Comparison of ENCODE assay signal across 8 mouse cellular contexts in the genomic region with DNA sequence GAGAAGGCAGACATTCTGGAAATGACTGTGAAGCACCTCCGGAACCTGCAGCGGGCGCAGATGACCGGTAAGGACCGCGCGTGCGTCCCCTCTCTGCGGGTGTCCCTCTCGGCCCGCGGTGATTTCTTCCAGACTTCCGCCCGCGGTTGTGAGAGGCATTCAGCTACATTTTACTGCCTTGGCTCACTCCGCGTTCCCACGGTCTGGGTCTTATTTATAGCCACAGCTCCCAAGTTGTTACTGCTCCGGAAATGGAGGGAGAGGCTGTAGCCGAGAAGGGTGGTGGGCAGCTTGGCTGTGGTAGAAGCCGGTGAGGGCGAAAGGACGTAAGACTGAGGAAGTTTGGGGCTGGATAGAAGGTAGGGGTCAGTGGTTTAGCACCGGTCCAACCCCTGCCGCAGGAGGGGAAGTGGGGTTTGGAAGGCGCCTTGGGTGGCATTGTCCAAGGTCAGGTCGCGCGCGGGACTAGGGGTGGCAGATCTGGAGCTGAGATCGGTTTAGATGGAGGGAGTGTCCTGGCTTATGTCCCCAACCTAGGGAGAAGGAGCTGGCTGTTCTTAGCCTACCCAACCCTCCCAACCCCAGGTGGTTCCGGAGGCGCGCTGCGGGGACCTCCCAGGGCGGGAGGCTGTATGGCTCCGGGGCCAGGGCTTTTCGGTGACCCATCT. TPM values are rescaled to one million over a fixed set of nuclear protein-coding genes. Genes with fewer than 3 reads are reported as not detected.
DNase-seq lines count a peak whose midpoint lies in the region; ATAC-seq and TF ChIP-seq lines count a peak whose summit lies in the region.

No protein-coding gene starts in this region.

- peak overlapping the region; percentile 61 to 76 for H3K4me3 ChIP-seq in ES-E14 (ENCODE audit: insufficient read depth in 1 of 2, low read depth in 1 of 2, low read length in 2 of 2, poor library complexity in 1 of 2, severe bottlenecking in 1 of 2)
- peak overlapping the region; percentile 54 for H3K4me3 ChIP-seq in bone marrow macrophage, adult 2 months (ENCODE audit: insufficient read depth, low read length)
- peak overlapping the region; percentile 70 for H3K4me3 ChIP-seq in forebrain, embryonic 12.5 days (replicated peaks)
- peak overlapping the region; percentile 77 to 80 for H3K4me3 ChIP-seq in heart, embryonic 14.5 days (ENCODE audit: control insufficient read depth in 1 of 2, insufficient read depth in 1 of 2, low read depth in 1 of 2, low read length in 2 of 2)
- H3K4me3 ChIP-seq in kidney, postnatal 0 days (replicated peaks; ENCODE audit: low read depth, low read length): peak overlapping the region; percentile 77
- H3K4me3 ChIP-seq in lung, embryonic 15.5 days: peak overlapping the region; percentile 77

- no peaks in the 10 kb centered on the region for H3K9me3 ChIP-seq in ES-E14 (ENCODE audit: control insufficient read depth, insufficient read depth, low read depth, low read length)
- H3K9me3 ChIP-seq in forebrain, embryonic 12.5 days: no peaks in the 10 kb centered on the region
- no peaks in the 10 kb centered on the region for H3K9me3 ChIP-seq in heart, embryonic 14.5 days (ENCODE audit: control insufficient read depth, low read length)
- no peaks in the 10 kb centered on the region for H3K9me3 ChIP-seq in kidney, postnatal 0 days (replicated peaks; ENCODE audit: low read length)
- H3K9me3 ChIP-seq in lung, embryonic 15.5 days: no peaks in the 10 kb centered on the region

- H3K4me2 ChIP-seq in forebrain, embryonic 12.5 days: peak overlapping the region; percentile 99
- H3K4me2 ChIP-seq in heart, embryonic 14.5 days (ENCODE audit: low read length): peak overlapping the region; percentile 86
- peak overlapping the region; percentile 90 for H3K4me2 ChIP-seq in kidney, postnatal 0 days (ENCODE audit: low read length)
- H3K4me2 ChIP-seq in lung, embryonic 15.5 days: peak overlapping the region; percentile 85

- H3K4me1 ChIP-seq in ES-E14 (ENCODE audit: control insufficient read depth in 2 of 2, insufficient read depth in 2 of 2, low read length in 2 of 2, poor library complexity in 1 of 2): peaks cover 12 to 15% of the 10 kb centered on the region in 2 experiments
- H3K4me1 ChIP-seq in bone marrow macrophage, adult 2 months (ENCODE audit: control insufficient read depth, insufficient read depth, low read length): peaks cover 4% of the 10 kb centered on the region; the same call in 1 of the 2 replicates
- H3K4me1 ChIP-seq in forebrain, embryonic 12.5 days: peaks cover 70% of the 10 kb centered on the region
- H3K4me1 ChIP-seq in heart, embryonic 14.5 days (ENCODE audit: control insufficient read depth in 2 of 2, insufficient read depth in 2 of 2, low read length in 2 of 2): peaks cover 33 to 44% of the 10 kb centered on the region in 2 experiments
- H3K4me1 ChIP-seq in kidney, postnatal 0 days (replicated peaks; ENCODE audit: insufficient read depth, low read length): peaks cover 15% of the 10 kb centered on the region
- peaks cover 46% of the 10 kb centered on the region for H3K4me1 ChIP-seq in lung, embryonic 15.5 days

- DNase-seq in ES-E14 (ENCODE audit: low read depth, low spot score): no peak
- peak; percentile 87 for DNase-seq in kidney, postnatal 0 days (ENCODE audit: low spot score)
- peak; percentile 55 for DNase-seq in ovary, postnatal 36 days (ENCODE audit: low spot score)
- DNase-seq in yolk sac, embryonic 10.5 days (ENCODE audit: low spot score): peak; percentile 71

- H3K27me3 ChIP-seq in forebrain, embryonic 12.5 days: peaks cover 31% of the 10 kb centered on the region
- H3K27me3 ChIP-seq in heart, embryonic 14.5 days (ENCODE audit: control insufficient read depth, insufficient read depth, low read length): no peaks in the 10 kb centered on the region
- no peaks in the 10 kb centered on the region for H3K27me3 ChIP-seq in kidney, postnatal 0 days (ENCODE audit: insufficient read depth, low read length)
- no peaks in the 10 kb centered on the region for H3K27me3 ChIP-seq in lung, embryonic 15.5 days

- in situ Hi-C loops in ES-E14 (cut with MboI; ENCODE audit: low sequenced_read_pairs in 2 of 2, unreplicated experiment in 2 of 2): loop anchor here in 1 of 2 experiments (10.0 kb wide), 1 partner anchor 138 kb away; no protein-coding TSS in a partner anchor

- WGBS in forebrain, embryonic 12.5 days: under 1% methylated on average over 38 of the region's 38 CpGs
- under 1% methylated on average over 38 of the region's 38 CpGs for WGBS in heart, embryonic 14.5 days
- WGBS in kidney, postnatal 0 days: under 1% methylated on average over 38 of the region's 38 CpGs
- under 1% methylated on average over 38 of the region's 38 CpGs for WGBS in lung, embryonic 15.5 days

- no peak for TF ChIP-seq POLR2A in bone marrow macrophage, adult 2 months (IDR thresholded peaks at IDR 0.05; ENCODE audit: borderline replicate concordance, low read depth, low read length)

- H3K9ac ChIP-seq in ES-E14 (ENCODE audit: insufficient read depth, low read depth, low read length, poor library complexity, severe bottlenecking): peak overlapping the region; percentile 35
- H3K9ac ChIP-seq in forebrain, embryonic 12.5 days: peak overlapping the region; percentile 87
- H3K9ac ChIP-seq in heart, embryonic 14.5 days (ENCODE audit: low read length): peak overlapping the region; percentile 90
- peak overlapping the region; percentile 76 for H3K9ac ChIP-seq in kidney, postnatal 0 days (ENCODE audit: low read depth, low read length)
- peak overlapping the region; percentile 80 for H3K9ac ChIP-seq in lung, embryonic 15.5 days

- TF ChIP-seq CTCF in bone marrow macrophage, adult 2 months (IDR thresholded peaks at IDR 0.05; ENCODE audit: low read depth, low read length): no peak
- peak; percentile 14; the same call in 1 of the 2 replicates for TF ChIP-seq CTCF in kidney, postnatal 0 days (IDR thresholded peaks at IDR 0.05; ENCODE audit: low read depth)

- H3K36me3 ChIP-seq in ES-E14 (ENCODE audit: control insufficient read depth, insufficient read depth, low read length, poor library complexity, severe bottlenecking): peaks cover 5% of the 10 kb centered on the region
- H3K36me3 ChIP-seq in forebrain, embryonic 12.5 days (replicated peaks): no peaks in the 10 kb centered on the region
- no peaks in the 10 kb centered on the region for H3K36me3 ChIP-seq in heart, embryonic 14.5 days (ENCODE audit: control insufficient read depth, insufficient read depth, low read length)
- no peaks in the 10 kb centered on the region for H3K36me3 ChIP-seq in kidney, postnatal 0 days (ENCODE audit: insufficient read depth, low read length)
- no peaks in the 10 kb centered on the region for H3K36me3 ChIP-seq in lung, embryonic 15.5 days

- no peak overlapping the region for H3K27ac ChIP-seq in ES-E14 (ENCODE audit: insufficient read depth, low read depth, low read length, poor library complexity, severe bottlenecking)
- no peak overlapping the region for H3K27ac ChIP-seq in bone marrow macrophage, adult 2 months (ENCODE audit: insufficient read depth, low read depth, low read length)
- H3K27ac ChIP-seq in forebrain, embryonic 12.5 days: peak overlapping the region; percentile 89
- peak overlapping the region; percentile 91 to 97 for H3K27ac ChIP-seq in heart, embryonic 14.5 days (replicated peaks in 1 of 2; ENCODE audit: control insufficient read depth in 1 of 2, insufficient read depth in 1 of 2, low read depth in 2 of 2, low read length in 2 of 2)
- peak overlapping the region; percentile 94 for H3K27ac ChIP-seq in kidney, postnatal 0 days
- H3K27ac ChIP-seq in lung, embryonic 15.5 days: peak overlapping the region; percentile 99

- no peak for ATAC-seq in forebrain, embryonic 12.5 days (ENCODE audit: low FRiP score)
- no peak for ATAC-seq in heart, embryonic 14.5 days (ENCODE audit: insufficient number of reproducible peaks, insufficient read depth, low FRiP score, low read depth)
- no peak for ATAC-seq in kidney, postnatal 0 days (replicated peaks; ENCODE audit: low FRiP score, low read depth)
- ATAC-seq in lung, embryonic 15.5 days (ENCODE audit: borderline replicate concordance, extremely low read depth, low FRiP score, low TSS enrichment): no peak

TF ChIP-seq in ES-E14, 5 proteins besides CTCF, POLR2A, EP300 and RAD21:
- TF ChIP-seq ZNF384 (IDR thresholded peaks at IDR 0.05; ENCODE audit: low read depth, low read length): no peak
- 0 out of 2 replicates have a peak, but pooled peaks have one; percentile 1 for TF ChIP-seq ZC3H11A (IDR thresholded peaks at IDR 0.05; ENCODE audit: borderline replicate concordance, low read depth, low read length)
TF ChIP-seq in ES-E14: peak in this region for 1.

RNA-seq across cellular contexts. Expression of a gene that starts 2.1 kb away (rescaled TPM):
- 17.5 and 19.3 TPM in 2 replicates for total RNA-seq in ES-E14 (2012; rRNA removed)
- polyA plus RNA-seq in bone marrow macrophage, adult 2 months (2012; ENCODE audit: insufficient read depth, insufficient read length, missing spikeins): not detected in 2 replicates
- polyA plus RNA-seq in forebrain, embryonic 12.5 days (2016; fragmentation: Nextera tagmentation; extraction: Ambion mirVana): 60.2 and 62.6 TPM in 2 replicates
- polyA plus RNA-seq in heart, embryonic 14.5 days (2014; fragmentation: Nextera tagmentation; extraction: Ambion mirVana): 23.1 and 25.4 TPM in 2 replicates
- 87.1 and 102 TPM in 2 replicates for polyA plus RNA-seq in kidney, postnatal 0 days (2015; fragmentation: Nextera tagmentation; extraction: Ambion mirVana)
- 47.1 and 49.2 TPM in 2 replicates for polyA plus RNA-seq in lung, embryonic 15.5 days (2015; fragmentation: Nextera tagmentation; extraction: Ambion mirVana)

Comparison
In these comparisons a context has a peak if more than half of its experiments do, and no peak if none do; other contexts are left out.
1. H3K27ac ChIP-seq: peak in forebrain, embryonic 12.5 days (single experiment), heart, embryonic 14.5 days (2 of 2), kidney, postnatal 0 days (single experiment) and lung, embryonic 15.5 days (single experiment); none in ES-E14 (single experiment) and bone marrow macrophage, adult 2 months (single experiment).
2. H3K9ac ChIP-seq: peak in every context shown above with its lines; median percentile 90 in heart, embryonic 14.5 days; 87 in forebrain, embryonic 12.5 days; 80 in lung, embryonic 15.5 days; 76 in kidney, postnatal 0 days; 35 in ES-E14.
3. RNA of a gene that starts 2.1 kb away (polyA plus RNA-seq): 87.1 to 102 TPM in kidney, postnatal 0 days, 60.2 to 62.6 TPM in forebrain, embryonic 12.5 days, 47.1 to 49.2 TPM in lung, embryonic 15.5 days and 23.1 to 25.4 TPM in heart, embryonic 14.5 days; not detected in bone marrow macrophage, adult 2 months; every median in the first group is over 10 times any median in the second.
4. Peak in every context shown above with its lines, with median percentiles within 50 percentile points of each other: H3K4me3 ChIP-seq and H3K4me2 ChIP-seq.